Comparison of ENCODE assay signal across 10 mouse cellular contexts in the genomic region with DNA sequence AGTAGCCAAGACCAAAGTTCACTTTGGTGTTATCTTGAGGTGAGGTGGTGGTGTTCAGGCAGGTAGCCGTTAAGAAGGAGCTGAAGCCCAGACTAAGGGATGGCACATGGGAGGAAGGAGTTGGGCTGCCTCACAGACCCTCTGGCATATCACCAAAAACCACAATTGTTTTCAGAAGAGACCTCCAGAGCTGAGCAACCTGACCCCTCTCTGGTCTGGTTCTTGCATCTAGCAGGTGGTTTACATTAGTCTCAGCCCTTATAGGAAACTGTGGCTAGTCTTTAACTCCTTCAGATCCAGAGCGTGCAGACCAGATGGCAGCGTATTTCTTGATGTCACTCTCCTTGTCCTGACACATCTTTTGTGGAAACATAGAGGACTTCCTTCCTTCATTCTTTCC. TPM values are rescaled to one million over a fixed set of nuclear protein-coding genes. Genes with fewer than 3 reads are reported as not detected.
DNase-seq lines count a peak whose midpoint lies in the region; ATAC-seq and TF ChIP-seq lines count a peak whose summit lies in the region.
"Had no signal": no experiment of that assay in that cellular context is flagged by ENCODE, and none has a peak within 500 bp of the region (broad histone marks: within the 10 kb centered on the region; RNA-seq: fewer than 3 reads in every experiment).

No protein-coding gene starts in this region.

- no peak overlapping the region for H3K4me2 ChIP-seq in lung, embryonic 15.5 days
- peak overlapping the region; percentile 20; the same call in 1 of the 2 replicates for H3K4me2 ChIP-seq in intestine, embryonic 16.5 days (ENCODE audit: low read depth, low read length)
- H3K4me2 ChIP-seq in liver, embryonic 11.5 days: no peak overlapping the region
- H3K4me2 ChIP-seq: hindbrain, embryonic 14.5 days had no signal

- peaks cover 11% of the 10 kb centered on the region for H3K36me3 ChIP-seq in lung, embryonic 15.5 days
- H3K36me3 ChIP-seq in intestine, embryonic 16.5 days (ENCODE audit: control insufficient read depth, insufficient read depth, low read length): 0 out of 2 replicates have a peak, but pooled peaks cover 3% of the 10 kb centered on the region
- H3K36me3 ChIP-seq in small intestine, adult 2 months (ENCODE audit: control insufficient read depth, insufficient read depth, low read length): peaks cover 8% of the 10 kb centered on the region
- H3K36me3 ChIP-seq in liver, embryonic 11.5 days (ENCODE audit: control insufficient read depth, insufficient read depth, low read length): no peaks in the 10 kb centered on the region; the same call in 1 of the 2 replicates

- 50% methylated on average over 3 of the region's 3 CpGs for WGBS in lung, embryonic 15.5 days
- 45% methylated on average over 3 of the region's 3 CpGs for WGBS in lung, adult 2 months
- WGBS in intestine, embryonic 16.5 days: 61% methylated on average over 3 of the region's 3 CpGs
- WGBS in small intestine, adult 2 months: 58% methylated on average over 3 of the region's 3 CpGs
- 68% methylated on average over 3 of the region's 3 CpGs for WGBS in liver, embryonic 11.5 days

- ATAC-seq in lung, embryonic 15.5 days (ENCODE audit: borderline replicate concordance, extremely low read depth, low FRiP score, low TSS enrichment): no peak
- ATAC-seq in intestine, embryonic 16.5 days: no peak
- no peak for ATAC-seq in liver, embryonic 11.5 days (replicated peaks; ENCODE audit: low FRiP score)
- ATAC-seq: forebrain, embryonic 14.5 days had no signal

- H3K4me3 ChIP-seq in lung, embryonic 15.5 days: no peak overlapping the region
- H3K4me3 ChIP-seq in lung, adult 2 months (replicated peaks; ENCODE audit: extremely low read depth, low read depth, low read length): no peak overlapping the region
- no peak overlapping the region for H3K4me3 ChIP-seq in intestine, embryonic 16.5 days (ENCODE audit: low read length)
- no peak overlapping the region for H3K4me3 ChIP-seq in small intestine, adult 2 months (ENCODE audit: low read depth, low read length)
- no peak overlapping the region for H3K4me3 ChIP-seq in liver, embryonic 11.5 days (ENCODE audit: low read depth, low read length)

- no peak overlapping the region for H3K9ac ChIP-seq in lung, embryonic 15.5 days
- no peak overlapping the region for H3K9ac ChIP-seq in intestine, embryonic 16.5 days (ENCODE audit: low read depth, low read length)
- H3K9ac ChIP-seq in liver, embryonic 11.5 days (ENCODE audit: low read depth, low read length): no peak overlapping the region
- H3K9ac ChIP-seq: hindbrain, embryonic 14.5 days had no signal

- no peak for DNase-seq in lung, adult 2 months
- peak; percentile 25 for DNase-seq in embryo, embryonic 9.5 days (ENCODE audit: extremely low spot score)
- DNase-seq in cerebellum, adult 11 months: no peak
- DNase-seq in liver, embryonic 11.5 days (ENCODE audit: low spot score): no peak
- DNase-seq: thymus, postnatal 14 days had no signal

- TF ChIP-seq CTCF in lung, adult 2 months (IDR thresholded peaks at IDR 0.05; ENCODE audit: insufficient read depth, low read length): no peak
- no peak for TF ChIP-seq CTCF in small intestine, adult 2 months (IDR thresholded peaks at IDR 0.05; ENCODE audit: extremely low read depth, insufficient read length, insufficient replicate concordance, low read depth, low read length)

- H3K27me3 ChIP-seq in lung, embryonic 15.5 days: no peaks in the 10 kb centered on the region
- H3K27me3 ChIP-seq in intestine, embryonic 16.5 days (replicated peaks; ENCODE audit: control insufficient read depth, insufficient read depth, low read length): no peaks in the 10 kb centered on the region
- H3K27me3 ChIP-seq in small intestine, adult 2 months (ENCODE audit: control insufficient read depth, insufficient read depth, low read length): no peaks in the 10 kb centered on the region
- no peaks in the 10 kb centered on the region for H3K27me3 ChIP-seq in liver, embryonic 11.5 days (replicated peaks; ENCODE audit: control insufficient read depth, insufficient read depth, low read length)

- no peak for TF ChIP-seq POLR2A in lung, adult 2 months (IDR thresholded peaks at IDR 0.05; ENCODE audit: borderline replicate concordance, extremely low read depth, low read depth, low read length)
- no peak for TF ChIP-seq POLR2A in small intestine, adult 2 months (IDR thresholded peaks at IDR 0.05; ENCODE audit: low read depth, low read length)

- H3K27ac ChIP-seq in lung, embryonic 15.5 days: 0 out of 2 replicates have a peak overlapping the region, but pooled peaks have one; percentile 19
- peak overlapping the region; percentile 57; the same call in 1 of the 2 replicates for H3K27ac ChIP-seq in intestine, embryonic 16.5 days (ENCODE audit: low read length)
- H3K27ac ChIP-seq in small intestine, adult 2 months (ENCODE audit: insufficient read depth, low read depth, low read length): peak overlapping the region; percentile 70
- no peak overlapping the region for H3K27ac ChIP-seq in liver, embryonic 11.5 days (ENCODE audit: low read depth, low read length)
- H3K27ac ChIP-seq: hindbrain, embryonic 14.5 days had no signal

- H3K9me3 ChIP-seq in lung, embryonic 15.5 days: no peaks in the 10 kb centered on the region
- H3K9me3 ChIP-seq in intestine, embryonic 16.5 days (ENCODE audit: control insufficient read depth, low read length): no peaks in the 10 kb centered on the region
- H3K9me3 ChIP-seq in liver, embryonic 11.5 days (ENCODE audit: control insufficient read depth, low read length): no peaks in the 10 kb centered on the region

- H3K4me1 ChIP-seq in lung, embryonic 15.5 days: peaks cover 34% of the 10 kb centered on the region
- peaks cover 8% of the 10 kb centered on the region for H3K4me1 ChIP-seq in lung, adult 2 months (ENCODE audit: control insufficient read depth, insufficient read depth, low read length)
- peaks cover 34% of the 10 kb centered on the region for H3K4me1 ChIP-seq in intestine, embryonic 16.5 days (ENCODE audit: control insufficient read depth, insufficient read depth, low read length)
- H3K4me1 ChIP-seq in small intestine, adult 2 months (ENCODE audit: control insufficient read depth, insufficient read depth, insufficient read length, low read length): peaks cover 28% of the 10 kb centered on the region; the same call in 1 of the 2 replicates
- peaks cover 25% of the 10 kb centered on the region for H3K4me1 ChIP-seq in liver, embryonic 11.5 days (replicated peaks; ENCODE audit: control insufficient read depth, insufficient read depth, low read length)

RNA-seq across cellular contexts. Expression of a gene that starts 39.8 kb away (rescaled TPM):
- 68.9 and 79.4 TPM in 2 replicates for polyA plus RNA-seq in lung, embryonic 15.5 days (2015; fragmentation: Nextera tagmentation; extraction: Ambion mirVana)
- 80.1 and 93.4 TPM in 2 replicates for polyA plus RNA-seq in lung, adult 2 months (2012; rRNA removed)
- polyA plus RNA-seq in intestine, embryonic 16.5 days (2015; fragmentation: Nextera tagmentation; extraction: Ambion mirVana): 39.9 and 41.9 TPM in 2 replicates
- polyA plus RNA-seq in small intestine, adult 2 months (2012; rRNA removed): 43.1 and 63.1 TPM in 2 replicates
- polyA plus RNA-seq in liver, embryonic 11.5 days (2014; fragmentation: Nextera tagmentation; extraction: Ambion mirVana): 66.2 and 66.3 TPM in 2 replicates

RNA-seq across cellular contexts. Expression of a gene that starts 40.0 kb away (rescaled TPM):
- polyA plus RNA-seq in lung, embryonic 15.5 days (2015; fragmentation: Nextera tagmentation; extraction: Ambion mirVana): 11.8 and 13.5 TPM in 2 replicates
- polyA plus RNA-seq in lung, adult 2 months (2012; rRNA removed): 28.9 and 36.5 TPM in 2 replicates
- 9.7 and 10.1 TPM in 2 replicates for polyA plus RNA-seq in intestine, embryonic 16.5 days (2015; fragmentation: Nextera tagmentation; extraction: Ambion mirVana)
- 2.8 and 3.4 TPM in 2 replicates for polyA plus RNA-seq in small intestine, adult 2 months (2012; rRNA removed)
- polyA plus RNA-seq in liver, embryonic 11.5 days (2014; fragmentation: Nextera tagmentation; extraction: Ambion mirVana): 5.5 and 6.4 TPM in 2 replicates

RNA-seq across cellular contexts. Expression of a gene that starts 44.8 kb away (rescaled TPM):
- 2.2 and 2.3 TPM in 2 replicates for polyA plus RNA-seq in lung, embryonic 15.5 days (2015; fragmentation: Nextera tagmentation; extraction: Ambion mirVana)
- 11.4 and 12.0 TPM in 2 replicates for polyA plus RNA-seq in lung, adult 2 months (2012; rRNA removed)
- 1.9 and 2.1 TPM in 2 replicates for polyA plus RNA-seq in intestine, embryonic 16.5 days (2015; fragmentation: Nextera tagmentation; extraction: Ambion mirVana)
- 6.2 and 11.2 TPM in 2 replicates for polyA plus RNA-seq in small intestine, adult 2 months (2012; rRNA removed)
- 2.4 and 3.9 TPM in 2 replicates for polyA plus RNA-seq in liver, embryonic 11.5 days (2014; fragmentation: Nextera tagmentation; extraction: Ambion mirVana)
